26 mouse cellular contexts compared by ENCODE assay signal in the genomic region with DNA sequence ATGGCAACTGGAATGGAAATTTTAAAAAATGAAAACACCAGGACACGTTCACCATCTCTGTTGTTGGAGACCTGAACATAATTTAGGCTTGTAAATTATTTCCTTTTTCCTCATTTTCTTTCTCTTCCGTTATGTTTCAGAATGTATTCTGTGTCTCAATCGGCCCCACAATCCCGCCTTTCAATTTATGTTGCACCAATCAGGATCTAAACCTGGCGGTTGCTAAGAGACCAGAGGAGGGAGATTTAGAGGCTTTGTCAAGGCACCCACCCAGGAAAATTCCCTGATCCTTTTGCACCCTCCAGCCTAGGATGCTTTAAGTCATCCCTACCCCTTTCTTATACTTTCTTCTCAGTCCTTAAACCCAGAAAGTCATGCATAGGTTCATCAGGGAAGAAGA. TPM values are rescaled to one million over a fixed set of nuclear protein-coding genes. Genes with fewer than 3 reads are reported as not detected.
DNase-seq lines count a peak whose midpoint lies in the region; ATAC-seq and TF ChIP-seq lines count a peak whose summit lies in the region.
"Had no signal": no experiment of that assay in that cellular context is flagged by ENCODE, and none has a peak within 500 bp of the region (broad histone marks: within the 10 kb centered on the region; RNA-seq: fewer than 3 reads in every experiment).

No protein-coding gene starts in this region.

- H3K27ac ChIP-seq in forebrain, embryonic 16.5 days (ENCODE audit: low read length): no peak overlapping the region
- H3K27ac ChIP-seq in forebrain, embryonic 12.5 days: no peak overlapping the region
- H3K27ac ChIP-seq in hindbrain, postnatal 0 days: no peak overlapping the region
- no peak overlapping the region for H3K27ac ChIP-seq in hindbrain, embryonic 11.5 days (ENCODE audit: low read depth, low read length)
- peak overlapping the region; percentile 81 for H3K27ac ChIP-seq in liver, embryonic 16.5 days (ENCODE audit: low read length)
- H3K27ac ChIP-seq in kidney, embryonic 15.5 days: no peak overlapping the region
- H3K27ac ChIP-seq: embryonic facial prominence, embryonic 12.5 days had no signal

- DNase-seq in hindbrain, postnatal 0 days (ENCODE audit: low spot score): peak; percentile 52
- no peak for DNase-seq in hindbrain, embryonic 11.5 days (ENCODE audit: low spot score)
- peak; percentile 49 for DNase-seq in brain, adult 2 months (ENCODE audit: low read depth, low spot score)
- DNase-seq in frontal cortex, postnatal 14 days (ENCODE audit: low spot score in 2 of 2): no peak
- DNase-seq: adrenal gland, postnatal 36 days; cerebellum, adult 18-20 months; heart, adult 11 months; heart, postnatal 36 days; kidney, adult 18-20 months; kidney, postnatal 25 days; lung, adult 18-20 months; lung, postnatal 4 days; right cerebral cortex, postnatal 4 days had no signal

- no peak overlapping the region for H3K4me2 ChIP-seq in forebrain, embryonic 16.5 days (ENCODE audit: low read length)
- no peak overlapping the region for H3K4me2 ChIP-seq in forebrain, embryonic 12.5 days
- no peak overlapping the region for H3K4me2 ChIP-seq in hindbrain, postnatal 0 days (ENCODE audit: low read depth, low read length)
- no peak overlapping the region for H3K4me2 ChIP-seq in hindbrain, embryonic 11.5 days (replicated peaks; ENCODE audit: low read depth, low read length)
- H3K4me2 ChIP-seq in liver, embryonic 16.5 days (ENCODE audit: low read depth, low read length): peak overlapping the region; percentile 60
- no peak overlapping the region for H3K4me2 ChIP-seq in kidney, embryonic 15.5 days
- H3K4me2 ChIP-seq: embryonic facial prominence, embryonic 12.5 days had no signal

- peaks cover 5% of the 10 kb centered on the region; the same call in 1 of the 2 replicates for H3K4me1 ChIP-seq in forebrain, embryonic 16.5 days (replicated peaks; ENCODE audit: control insufficient read depth, insufficient read depth, low read length)
- H3K4me1 ChIP-seq in forebrain, embryonic 12.5 days: peaks cover 12% of the 10 kb centered on the region; the same call in 1 of the 2 replicates
- H3K4me1 ChIP-seq in hindbrain, postnatal 0 days (ENCODE audit: insufficient read depth, low read length): no peaks in the 10 kb centered on the region
- H3K4me1 ChIP-seq in hindbrain, embryonic 11.5 days (replicated peaks; ENCODE audit: control insufficient read depth, insufficient read depth, low read length): no peaks in the 10 kb centered on the region
- peaks cover 39% of the 10 kb centered on the region for H3K4me1 ChIP-seq in liver, embryonic 16.5 days (ENCODE audit: control insufficient read depth, low read depth, low read length)
- H3K4me1 ChIP-seq in kidney, embryonic 15.5 days: no peaks in the 10 kb centered on the region
- H3K4me1 ChIP-seq: embryonic facial prominence, embryonic 12.5 days had no signal

- H3K9me3 ChIP-seq in forebrain, embryonic 16.5 days (ENCODE audit: control insufficient read depth, low read length): no peaks in the 10 kb centered on the region
- H3K9me3 ChIP-seq in forebrain, embryonic 12.5 days: no peaks in the 10 kb centered on the region
- H3K9me3 ChIP-seq in hindbrain, postnatal 0 days (ENCODE audit: low read length): no peaks in the 10 kb centered on the region
- no peaks in the 10 kb centered on the region for H3K9me3 ChIP-seq in hindbrain, embryonic 11.5 days (ENCODE audit: control insufficient read depth, low read length)
- H3K9me3 ChIP-seq in liver, embryonic 16.5 days (replicated peaks; ENCODE audit: control insufficient read depth, low read length): no peaks in the 10 kb centered on the region
- H3K9me3 ChIP-seq in kidney, embryonic 15.5 days (replicated peaks): no peaks in the 10 kb centered on the region
- H3K9me3 ChIP-seq: embryonic facial prominence, embryonic 12.5 days had no signal

- peak; percentile 39 for ATAC-seq in forebrain, embryonic 16.5 days
- no peak for ATAC-seq in forebrain, embryonic 12.5 days (ENCODE audit: low FRiP score)
- no peak for ATAC-seq in hindbrain, postnatal 0 days
- no peak for ATAC-seq in hindbrain, embryonic 11.5 days (ENCODE audit: low FRiP score)
- ATAC-seq in liver, embryonic 16.5 days (ENCODE audit: low read depth): no peak
- ATAC-seq in kidney, embryonic 15.5 days (replicated peaks; ENCODE audit: low FRiP score): no peak
- ATAC-seq: activated CD4-positive, CD25-positive, alpha-beta regulatory T cell, adult 4 months had no signal

- no peaks in the 10 kb centered on the region for H3K36me3 ChIP-seq in forebrain, embryonic 16.5 days (ENCODE audit: control insufficient read depth, insufficient read depth)
- H3K36me3 ChIP-seq in forebrain, embryonic 12.5 days (replicated peaks): no peaks in the 10 kb centered on the region
- H3K36me3 ChIP-seq in hindbrain, postnatal 0 days (ENCODE audit: insufficient read depth, low read length): no peaks in the 10 kb centered on the region
- no peaks in the 10 kb centered on the region for H3K36me3 ChIP-seq in hindbrain, embryonic 11.5 days (ENCODE audit: control insufficient read depth, insufficient read depth, low read length)
- H3K36me3 ChIP-seq in liver, embryonic 16.5 days (ENCODE audit: control insufficient read depth, insufficient read depth): no peaks in the 10 kb centered on the region
- no peaks in the 10 kb centered on the region for H3K36me3 ChIP-seq in kidney, embryonic 15.5 days
- H3K36me3 ChIP-seq: embryonic facial prominence, embryonic 12.5 days had no signal

- WGBS in forebrain, embryonic 16.5 days: 60% methylated on average over 5 of the region's 5 CpGs
- WGBS in forebrain, embryonic 12.5 days: 75% methylated on average over 5 of the region's 5 CpGs
- 74% methylated on average over 5 of the region's 5 CpGs for WGBS in hindbrain, postnatal 0 days
- WGBS in hindbrain, embryonic 11.5 days: 86% methylated on average over 5 of the region's 5 CpGs
- 70% methylated on average over 5 of the region's 5 CpGs for WGBS in liver, embryonic 16.5 days (ENCODE audit: insufficient replicate concordance)
- 84% methylated on average over 5 of the region's 5 CpGs for WGBS in kidney, embryonic 15.5 days

- no peak overlapping the region for H3K4me3 ChIP-seq in forebrain, embryonic 16.5 days (replicated peaks; ENCODE audit: low read length)
- no peak overlapping the region for H3K4me3 ChIP-seq in forebrain, embryonic 12.5 days (replicated peaks)
- no peak overlapping the region for H3K4me3 ChIP-seq in hindbrain, postnatal 0 days (ENCODE audit: low read length)
- no peak overlapping the region for H3K4me3 ChIP-seq in hindbrain, embryonic 11.5 days (ENCODE audit: low read depth, low read length)
- peak overlapping the region; percentile 75 for H3K4me3 ChIP-seq in liver, embryonic 16.5 days (ENCODE audit: low read depth, low read length)
- H3K4me3 ChIP-seq in kidney, embryonic 15.5 days (replicated peaks): no peak overlapping the region
- H3K4me3 ChIP-seq: embryonic facial prominence, embryonic 12.5 days had no signal

- no peaks in the 10 kb centered on the region for H3K27me3 ChIP-seq in forebrain, embryonic 16.5 days (replicated peaks; ENCODE audit: control insufficient read depth, insufficient read depth, low read length)
- H3K27me3 ChIP-seq in forebrain, embryonic 12.5 days: no peaks in the 10 kb centered on the region
- no peaks in the 10 kb centered on the region for H3K27me3 ChIP-seq in hindbrain, postnatal 0 days (ENCODE audit: insufficient read depth, low read length)
- no peaks in the 10 kb centered on the region for H3K27me3 ChIP-seq in hindbrain, embryonic 11.5 days (ENCODE audit: control insufficient read depth, insufficient read depth, low read length)
- no peaks in the 10 kb centered on the region for H3K27me3 ChIP-seq in liver, embryonic 16.5 days (ENCODE audit: control insufficient read depth, insufficient read depth, low read depth, low read length)
- no peaks in the 10 kb centered on the region for H3K27me3 ChIP-seq in kidney, embryonic 15.5 days
- H3K27me3 ChIP-seq: CH12.LX; embryonic facial prominence, embryonic 12.5 days had no signal

- TF ChIP-seq CTCF in hindbrain, postnatal 0 days (IDR thresholded peaks at IDR 0.05; ENCODE audit: low read depth): no peak

- no peak overlapping the region for H3K9ac ChIP-seq in forebrain, embryonic 16.5 days (replicated peaks; ENCODE audit: low read depth, low read length)
- H3K9ac ChIP-seq in forebrain, embryonic 12.5 days: no peak overlapping the region
- H3K9ac ChIP-seq in hindbrain, postnatal 0 days (replicated peaks; ENCODE audit: low read length): no peak overlapping the region
- no peak overlapping the region for H3K9ac ChIP-seq in hindbrain, embryonic 11.5 days (ENCODE audit: low read depth, low read length)
- peak overlapping the region; percentile 80 for H3K9ac ChIP-seq in liver, embryonic 16.5 days (ENCODE audit: low read depth, low read length)
- no peak overlapping the region for H3K9ac ChIP-seq in kidney, embryonic 15.5 days
- H3K9ac ChIP-seq: embryonic facial prominence, embryonic 12.5 days had no signal

RNA-seq across cellular contexts. Expression of a gene that starts 3.8 kb away (rescaled TPM):
- 12.4 and 14.0 TPM in 2 replicates for polyA plus RNA-seq in forebrain, embryonic 16.5 days (2015; fragmentation: Nextera tagmentation; extraction: Ambion mirVana)
- 4.4 and 5.1 TPM in 2 replicates for polyA plus RNA-seq in forebrain, embryonic 12.5 days (2016; fragmentation: Nextera tagmentation; extraction: Ambion mirVana)
- 51.7 and 55.2 TPM in 2 replicates for total RNA-seq in hindbrain, postnatal 0 days (2014; rRNA removed)
- polyA plus RNA-seq in hindbrain, postnatal 0 days (2015; fragmentation: Nextera tagmentation; extraction: Ambion mirVana): 18.7 and 21.5 TPM in 2 replicates
- 5.6 and 6.4 TPM in 2 replicates for polyA plus RNA-seq in hindbrain, embryonic 11.5 days (2014; fragmentation: Nextera tagmentation; extraction: Ambion mirVana)
- 69.3 and 71.7 TPM in 2 replicates for polyA plus RNA-seq in liver, embryonic 16.5 days (2015; fragmentation: Nextera tagmentation; extraction: Ambion mirVana)
- polyA plus RNA-seq in kidney, embryonic 15.5 days (2015; fragmentation: Nextera tagmentation; extraction: Ambion mirVana): 0.82 and 1.0 TPM in 2 replicates
- total RNA-seq: CH12.LX had no signal
- polyA plus RNA-seq: activated CD4-positive, CD25-positive, alpha-beta regulatory T cell, adult 4 months had no signal

RNA-seq across cellular contexts. Expression of a gene that starts 20.9 kb away (rescaled TPM):
- 3.0 and 4.0 TPM in 2 replicates for polyA plus RNA-seq in forebrain, embryonic 16.5 days (2015; fragmentation: Nextera tagmentation; extraction: Ambion mirVana)
- polyA plus RNA-seq in forebrain, embryonic 12.5 days (2016; fragmentation: Nextera tagmentation; extraction: Ambion mirVana): 6.9 and 7.5 TPM in 2 replicates
- 1.6 and 19.1 TPM in 2 replicates for total RNA-seq in hindbrain, postnatal 0 days (2014; rRNA removed)
- polyA plus RNA-seq in hindbrain, postnatal 0 days (2015; fragmentation: Nextera tagmentation; extraction: Ambion mirVana): 1.4 and 1.9 TPM in 2 replicates
- 3.0 and 4.1 TPM in 2 replicates for polyA plus RNA-seq in hindbrain, embryonic 11.5 days (2014; fragmentation: Nextera tagmentation; extraction: Ambion mirVana)
- polyA plus RNA-seq in liver, embryonic 16.5 days (2015; fragmentation: Nextera tagmentation; extraction: Ambion mirVana): 3.6 and 3.8 TPM in 2 replicates
- 2.7 and 2.9 TPM in 2 replicates for polyA plus RNA-seq in kidney, embryonic 15.5 days (2015; fragmentation: Nextera tagmentation; extraction: Ambion mirVana)

RNA-seq across cellular contexts. Expression of a gene that starts 37.8 kb away (rescaled TPM):
- 33.8 and 47.1 TPM in 2 replicates for polyA plus RNA-seq in forebrain, embryonic 16.5 days (2015; fragmentation: Nextera tagmentation; extraction: Ambion mirVana)
- 12.6 and 22.2 TPM in 2 replicates for polyA plus RNA-seq in forebrain, embryonic 12.5 days (2016; fragmentation: Nextera tagmentation; extraction: Ambion mirVana)
- total RNA-seq in hindbrain, postnatal 0 days (2014; rRNA removed): 533 and 565 TPM in 2 replicates
- polyA plus RNA-seq in hindbrain, postnatal 0 days (2015; fragmentation: Nextera tagmentation; extraction: Ambion mirVana): 52.5 and 53.1 TPM in 2 replicates
- 29.8 and 30.7 TPM in 2 replicates for polyA plus RNA-seq in hindbrain, embryonic 11.5 days (2014; fragmentation: Nextera tagmentation; extraction: Ambion mirVana)
- 1.7 and 1.8 TPM in 2 replicates for polyA plus RNA-seq in liver, embryonic 16.5 days (2015; fragmentation: Nextera tagmentation; extraction: Ambion mirVana)
- polyA plus RNA-seq in kidney, embryonic 15.5 days (2015; fragmentation: Nextera tagmentation; extraction: Ambion mirVana): 0.71 and 1.3 TPM in 2 replicates
- total RNA-seq: CH12.LX had no signal
- polyA plus RNA-seq: activated CD4-positive, CD25-positive, alpha-beta regulatory T cell, adult 4 months had no signal

RNA-seq across cellular contexts. Expression of a gene that starts 52.2 kb away (rescaled TPM):
- not detected in 2 replicates for polyA plus RNA-seq in forebrain, embryonic 16.5 days (2015; fragmentation: Nextera tagmentation; extraction: Ambion mirVana)
- polyA plus RNA-seq in forebrain, embryonic 12.5 days (2016; fragmentation: Nextera tagmentation; extraction: Ambion mirVana): not detected in 2 replicates
- total RNA-seq in hindbrain, postnatal 0 days (2014; rRNA removed): not detected in 2 replicates
- not detected in 2 replicates for polyA plus RNA-seq in hindbrain, postnatal 0 days (2015; fragmentation: Nextera tagmentation; extraction: Ambion mirVana)
- not detected in 2 replicates for polyA plus RNA-seq in hindbrain, embryonic 11.5 days (2014; fragmentation: Nextera tagmentation; extraction: Ambion mirVana)
- polyA plus RNA-seq in liver, embryonic 16.5 days (2015; fragmentation: Nextera tagmentation; extraction: Ambion mirVana): not detected in 2 replicates
- polyA plus RNA-seq in kidney, embryonic 15.5 days (2015; fragmentation: Nextera tagmentation; extraction: Ambion mirVana): not detected in 2 replicates
- total RNA-seq: adrenal gland, postnatal 36 days; CH12.LX; common myeloid progenitor, adult 5-6 weeks; gastrocnemius, adult 18-20 months; heart, postnatal 36 days; layer of hippocampus, postnatal 25 days; left cerebral cortex, postnatal 36 days had no signal
- polyA plus RNA-seq: activated CD4-positive, CD25-positive, alpha-beta regulatory T cell, adult 4 months; embryonic facial prominence, embryonic 12.5 days; forebrain, embryonic 11.5 days; urinary bladder, adult 2 months had no signal

Comparison
In these comparisons a context has a peak if more than half of its experiments do, and no peak if none do; other contexts are left out.
1. DNase-seq: peak in hindbrain, postnatal 0 days (single experiment) and brain, adult 2 months (single experiment); none in hindbrain, embryonic 11.5 days (single experiment) and frontal cortex, postnatal 14 days (0 of 2).